Mouse (Mus musculus): Measurements from ENCODE around the gene Alkbh3. TPM values are rescaled to one million over a fixed set of nuclear protein-coding genes. Genes with fewer than 3 reads are reported as not detected.
A peak's percentile ranks its signal among the peaks of the same experiment; 100 is the strongest.

Gene Alkbh3
- total RNA-seq (2022) = 10 to 100 TPM; 53.5 to 59.1 (median 57.2) TPM

DNA sequence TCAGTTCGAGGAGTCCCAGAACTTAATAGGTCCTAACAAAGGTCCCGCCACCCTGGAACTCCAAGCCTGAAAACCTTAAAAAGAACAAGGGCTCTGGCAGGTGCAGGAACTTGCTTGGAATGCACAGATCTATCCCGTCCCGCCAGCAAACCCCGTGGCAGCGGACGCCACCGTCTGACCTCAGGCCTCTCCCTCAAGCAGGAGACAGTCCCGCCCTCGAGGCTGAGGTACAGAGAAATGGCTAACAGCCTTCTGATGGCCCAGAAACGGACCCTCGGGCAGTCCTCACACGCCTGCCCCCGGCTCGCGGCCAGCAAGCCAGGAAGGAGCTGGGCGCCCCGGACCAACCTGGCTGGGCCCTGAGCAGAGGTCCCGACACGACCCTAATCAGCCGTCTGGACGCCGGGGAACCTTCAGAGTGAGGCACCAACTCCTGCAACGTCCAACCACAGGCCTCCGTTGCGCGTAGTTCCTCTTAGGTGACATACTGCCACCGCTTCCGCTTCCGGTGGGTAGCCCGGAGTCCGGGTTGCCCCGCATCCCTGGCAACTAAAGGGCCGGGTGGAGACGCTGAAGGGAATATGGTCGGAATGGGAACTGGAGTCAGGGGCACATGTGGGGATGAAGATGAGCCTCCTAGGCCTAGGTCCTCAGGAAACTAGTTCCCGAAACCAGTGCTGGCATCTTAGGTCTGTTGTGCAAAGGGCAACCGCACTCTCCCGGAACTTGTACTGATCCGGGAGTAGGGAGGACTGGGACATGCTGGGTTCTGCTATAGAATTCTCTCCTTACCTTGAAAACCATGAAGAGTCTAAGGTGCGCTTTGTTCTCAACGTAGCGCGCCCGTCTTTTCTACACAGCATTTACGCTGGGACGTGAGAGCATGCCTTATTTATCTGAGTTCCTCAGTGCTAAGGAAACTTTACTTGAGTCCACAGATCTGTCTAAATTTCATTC, at the start of gene Alkbh3:
Alkbh3 (minus strand) TSS at position 473 of the 957 bp plus-strand sequence.
- peak; percentile 83 to 85 for DNase-seq (ENCODE audit: low spot score in 2 of 2)

- DNase-seq (ENCODE audit: low spot score in 2 of 2) = no peak
Measured at GRCm38 (mm10) chr2:94059459-94059858, 48.9 kb upstream of the Alkbh3 start.

DNA sequence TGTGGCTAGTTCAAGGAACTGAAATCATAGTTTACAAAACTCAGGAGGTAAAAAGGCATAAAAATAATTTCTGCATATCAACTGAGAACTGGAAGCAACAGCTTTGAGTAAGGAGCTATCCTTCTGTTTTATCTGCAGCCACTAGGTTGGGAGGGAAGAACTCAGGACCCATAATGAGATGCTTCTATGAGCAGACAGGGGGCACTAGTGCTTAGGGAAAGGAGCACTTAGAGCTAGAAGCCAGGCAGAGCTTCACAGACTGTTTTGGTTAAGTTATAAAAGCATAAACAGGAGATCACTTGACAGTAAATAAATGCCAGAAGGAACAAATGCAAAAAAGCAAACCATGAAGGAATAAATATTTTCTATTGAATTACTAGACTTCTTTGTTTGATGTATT, 44.2 kb upstream of the Alkbh3 start:
- no peak for DNase-seq (ENCODE audit: low spot score in 2 of 2)

- DNase-seq (ENCODE audit: low spot score in 2 of 2) = no peak
Measured at GRCm38 (mm10) chr2:94051952-94052351, 41.3 kb upstream of the Alkbh3 start.

DNA sequence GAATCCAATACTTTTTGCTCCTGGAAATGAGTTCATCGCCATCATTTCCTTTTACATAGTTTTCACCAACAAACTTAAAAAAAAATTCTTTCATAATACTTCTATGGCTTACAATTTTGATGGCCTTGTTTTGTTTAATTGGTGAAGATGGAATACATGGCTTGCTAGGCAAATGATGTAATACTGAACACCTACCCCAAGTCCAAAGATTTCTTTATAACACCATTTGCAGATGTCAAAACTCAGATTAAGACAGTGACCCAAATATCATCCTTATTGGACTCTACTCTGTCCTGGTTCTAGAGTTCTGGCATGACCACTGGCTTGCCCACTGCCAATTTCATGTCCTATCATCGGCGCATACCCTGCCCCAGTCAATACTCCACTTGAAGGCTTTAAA, 40.3 kb upstream of the Alkbh3 start:
- DNase-seq (ENCODE audit: low spot score in 2 of 2) = no peak

DNA sequence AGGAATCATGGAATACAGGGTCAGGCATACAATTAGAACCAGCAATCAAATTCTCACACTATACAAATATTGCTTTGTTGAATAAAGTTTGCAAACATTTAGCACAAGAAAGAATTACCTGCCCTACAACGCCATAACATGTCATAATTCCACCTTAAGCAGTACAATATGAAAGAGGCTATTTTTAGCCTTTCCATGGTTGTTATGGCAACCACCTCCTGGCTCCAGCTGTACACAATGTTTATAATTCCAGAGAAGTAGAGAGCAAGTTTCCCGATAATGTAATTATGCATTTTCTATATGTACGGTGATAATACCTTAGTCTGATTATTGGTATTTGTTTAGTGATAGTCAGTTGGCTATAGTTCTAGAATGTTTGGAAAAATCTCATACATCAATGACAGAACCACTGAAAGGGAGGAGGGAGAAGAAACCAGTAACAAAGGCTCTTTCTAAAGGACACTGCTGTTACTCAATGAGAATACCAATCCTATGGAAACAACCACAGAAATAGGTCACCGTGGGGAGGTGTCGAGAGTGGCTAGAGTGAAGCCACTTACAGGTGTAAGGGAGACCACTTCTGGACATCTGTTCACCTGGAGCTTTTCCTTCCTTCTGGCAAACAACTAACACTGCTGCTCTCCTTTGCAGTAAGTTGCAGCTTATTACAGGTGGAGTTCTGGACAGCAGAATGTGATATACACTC, 39.0 kb upstream of the Alkbh3 start:
- no peak for DNase-seq (ENCODE audit: low spot score in 2 of 2)

- no peak for DNase-seq (ENCODE audit: low spot score in 2 of 2)
Measured at GRCm38 (mm10) chr2:94048733-94049470, 38.3 kb upstream of the Alkbh3 start.

GRCm38 (mm10) chr2:94048271-94048670, 37.7 kb upstream of the Alkbh3 start:
- no peak for DNase-seq (ENCODE audit: low spot score in 2 of 2)

GRCm38 (mm10) chr2:94045411-94046090, 34.9 kb upstream of the Alkbh3 start:
- no peak for DNase-seq (ENCODE audit: low spot score in 2 of 2)

- no peak for DNase-seq (ENCODE audit: low spot score in 2 of 2)
Measured at GRCm38 (mm10) chr2:94044174-94044573, 33.6 kb upstream of the Alkbh3 start.

DNA sequence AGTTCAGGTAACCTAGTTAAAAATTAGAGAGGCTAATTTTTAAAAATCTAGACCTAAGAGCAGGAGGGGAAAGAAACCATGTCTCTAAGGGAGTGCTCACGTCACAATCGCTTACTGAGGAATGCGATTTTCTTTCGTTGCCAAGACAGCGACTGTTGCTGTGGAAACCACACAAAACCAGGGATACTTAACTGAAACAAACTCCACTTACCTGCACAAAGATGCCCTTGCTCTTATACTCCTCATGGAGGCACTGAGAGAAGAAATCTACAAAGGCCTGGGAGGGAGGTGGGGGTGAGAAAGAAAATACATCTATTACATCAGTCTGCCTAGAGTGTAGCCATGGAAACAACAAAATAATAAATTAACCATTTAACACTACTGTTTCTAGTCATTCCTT, 33.1 kb upstream of the Alkbh3 start:
- no peak for DNase-seq (ENCODE audit: low spot score in 2 of 2)

DNA sequence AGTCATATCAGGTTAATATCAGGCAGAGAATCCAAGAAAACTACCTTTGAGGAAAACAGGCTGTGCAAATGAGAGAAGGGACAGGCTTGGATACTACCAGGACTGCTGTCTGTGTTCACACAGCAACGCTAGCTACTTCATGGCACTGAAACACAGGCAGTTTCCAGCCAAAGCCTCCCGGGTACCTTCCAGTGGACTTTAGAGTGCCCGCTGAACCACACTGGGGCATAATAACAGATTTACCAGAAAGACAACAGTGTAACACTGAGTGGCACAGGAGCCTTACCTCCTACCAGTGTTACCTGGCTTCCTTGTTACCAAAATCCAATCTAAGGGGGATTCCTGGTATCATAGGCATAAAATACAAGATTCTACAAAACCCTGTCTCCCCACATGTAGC, 31.9 kb upstream of the Alkbh3 start:
- DNase-seq (ENCODE audit: low spot score in 2 of 2) = no peak

- no peak for DNase-seq (ENCODE audit: low spot score in 2 of 2)
Measured at GRCm38 (mm10) chr2:94040391-94041125, 30.0 kb upstream of the Alkbh3 start.

GRCm38 (mm10) chr2:94035428-94036331, 25.1 kb upstream of the Alkbh3 start:
- DNase-seq (ENCODE audit: low spot score in 2 of 2) = peak; percentile 43 to 45

GRCm38 (mm10) chr2:94030602-94031001, 20.0 kb upstream of the Alkbh3 start:
- DNase-seq (ENCODE audit: low spot score in 2 of 2) = no peak

- DNase-seq (ENCODE audit: low spot score in 2 of 2) = no peak
Measured at GRCm38 (mm10) chr2:94024637-94025036, 14.0 kb upstream of the Alkbh3 start.

GRCm38 (mm10) chr2:94002331-94002730, 8.3 kb downstream of the Alkbh3 start:
- peak; percentile 67 to 68 for DNase-seq (ENCODE audit: low spot score in 2 of 2)

DNA sequence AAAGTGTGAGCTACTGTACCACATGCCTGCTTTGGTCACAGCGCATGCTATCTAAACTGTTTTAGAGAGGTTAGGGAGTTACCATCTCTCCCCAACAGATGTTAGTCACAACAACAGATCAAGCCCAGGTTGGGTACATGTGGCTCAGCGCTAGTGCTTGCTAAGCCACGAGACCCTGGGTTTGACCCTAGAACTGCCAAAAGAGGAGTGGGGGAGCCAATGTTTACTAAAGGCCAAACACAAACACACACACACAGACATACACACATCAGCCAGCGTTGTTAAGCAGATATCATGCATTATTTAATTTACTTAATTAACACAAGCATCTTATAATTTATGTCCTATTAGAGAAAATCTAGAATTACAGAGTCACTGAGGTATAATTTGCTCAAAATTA, 8.7 kb downstream of the Alkbh3 start:
- no peak for DNase-seq (ENCODE audit: low spot score in 2 of 2)

- DNase-seq (ENCODE audit: low spot score in 2 of 2) = no peak
Measured at GRCm38 (mm10) chr2:94001411-94001810, 9.2 kb downstream of the Alkbh3 start.

All from gastrocnemius, adult 8-10 months (tissue).